Mouse (Mus musculus) G1E (cell line): ENCODE results near the gene Dnajc7.

ENCODE experiments used
- CTCF ChIP-seq: IDR thresholded peaks from 2 replicates; pipeline ENCODE4 v1.5.1; 2012; ENCODE audit warnings: low read depth, low read length, inconsistent platforms, mixed read lengths
- GATA1 ChIP-seq: IDR thresholded peaks from 2 replicates; pipeline ENCODE4 v1.6.1; 2012; ENCODE audit warnings: borderline replicate concordance, low read length, inconsistent platforms, mixed read lengths
- POLR2AphosphoS5 ChIP-seq: IDR thresholded peaks from 2 replicates; pipeline ENCODE4 v1.6.1; 2012; ENCODE audit warnings: low read depth, low read length, inconsistent platforms; ENCODE audit not compliant: insufficient replicate concordance

- TF ChIP-seq CTCF (no peak), POLR2AphosphoS5 (no peak), GATA1 (no peak)
Observed at GRCm38 (mm10) chr11:100545746-100546085, 74.3 kb downstream of the Dnajc7 start.
